Mouse (Mus musculus): Measurements from ENCODE around the gene Tbc1d10a. TPM values are rescaled to one million over a fixed set of nuclear protein-coding genes. Genes with fewer than 3 reads are reported as not detected.

Gene Tbc1d10a
- polyA plus RNA-seq, 1 experiment: 41.6 TPM

GRCm38 (mm10) chr11:4241180-4241579 lies 54.6 kb downstream of the Tbc1d10a start:
- TF ChIP-seq POLR2A (IDR thresholded peaks at IDR 0.05; ENCODE audit: borderline replicate concordance, extremely low read depth, insufficient read depth, insufficient read length, poor library complexity, severe bottlenecking) (no peak), CTCF (IDR thresholded peaks at IDR 0.05; ENCODE audit: borderline replicate concordance, extremely low read depth, insufficient read depth, insufficient read length) (no peak)

GRCm38 (mm10) chr11:4246126-4246525 lies 59.5 kb downstream of the Tbc1d10a start:
- no peak for TF ChIP-seq CTCF (IDR thresholded peaks at IDR 0.05; ENCODE audit: borderline replicate concordance, extremely low read depth, insufficient read depth, insufficient read length)
- TF ChIP-seq POLR2A (IDR thresholded peaks at IDR 0.05; ENCODE audit: borderline replicate concordance, extremely low read depth, insufficient read depth, insufficient read length, poor library complexity, severe bottlenecking): no peak
- no peak for DNase-seq (ENCODE audit: low read depth)

More at GRCm38 (mm10) chr11:4241180-4241579, 54.6 kb downstream of the Tbc1d10a start:
- no peak for DNase-seq (ENCODE audit: low read depth)

GRCm38 (mm10) chr11:4246623-4247022 lies 60.0 kb downstream of the Tbc1d10a start:
- no peak for DNase-seq (ENCODE audit: low read depth)
- TF ChIP-seq CTCF (IDR thresholded peaks at IDR 0.05; ENCODE audit: borderline replicate concordance, extremely low read depth, insufficient read depth, insufficient read length) (no peak), POLR2A (IDR thresholded peaks at IDR 0.05; ENCODE audit: borderline replicate concordance, extremely low read depth, insufficient read depth, insufficient read length, poor library complexity, severe bottlenecking) (no peak)

GRCm38 (mm10) chr11:4247201-4247959 lies 60.8 kb downstream of the Tbc1d10a start:
- no peak for DNase-seq (ENCODE audit: low read depth)

GRCm38 (mm10) chr11:4249151-4249550 lies 62.6 kb downstream of the Tbc1d10a start:
- DNase-seq (ENCODE audit: low read depth): no peak
- TF ChIP-seq CTCF (IDR thresholded peaks at IDR 0.05; ENCODE audit: borderline replicate concordance, extremely low read depth, insufficient read depth, insufficient read length): no peak
- TF ChIP-seq POLR2A (IDR thresholded peaks at IDR 0.05; ENCODE audit: borderline replicate concordance, extremely low read depth, insufficient read depth, insufficient read length, poor library complexity, severe bottlenecking): no peak

More at GRCm38 (mm10) chr11:4247201-4247959, 60.8 kb downstream of the Tbc1d10a start:
- TF ChIP-seq POLR2A (IDR thresholded peaks at IDR 0.05; ENCODE audit: borderline replicate concordance, extremely low read depth, insufficient read depth, insufficient read length, poor library complexity, severe bottlenecking) (no peak), CTCF (IDR thresholded peaks at IDR 0.05; ENCODE audit: borderline replicate concordance, extremely low read depth, insufficient read depth, insufficient read length) (no peak)

GRCm38 (mm10) chr11:4250290-4250689 lies 63.7 kb downstream of the Tbc1d10a start:
- no peak for TF ChIP-seq CTCF (IDR thresholded peaks at IDR 0.05; ENCODE audit: borderline replicate concordance, extremely low read depth, insufficient read depth, insufficient read length)
- no peak for TF ChIP-seq POLR2A (IDR thresholded peaks at IDR 0.05; ENCODE audit: borderline replicate concordance, extremely low read depth, insufficient read depth, insufficient read length, poor library complexity, severe bottlenecking)
- no peak for DNase-seq (ENCODE audit: low read depth)

GRCm38 (mm10) chr11:4251376-4251775 lies 64.8 kb downstream of the Tbc1d10a start:
- DNase-seq (ENCODE audit: low read depth): no peak
- TF ChIP-seq POLR2A (IDR thresholded peaks at IDR 0.05; ENCODE audit: borderline replicate concordance, extremely low read depth, insufficient read depth, insufficient read length, poor library complexity, severe bottlenecking) (no peak), CTCF (IDR thresholded peaks at IDR 0.05; ENCODE audit: borderline replicate concordance, extremely low read depth, insufficient read depth, insufficient read length) (no peak)

GRCm38 (mm10) chr11:4252886-4253285 lies 66.3 kb downstream of the Tbc1d10a start:
- DNase-seq (ENCODE audit: low read depth): no peak
- TF ChIP-seq POLR2A (IDR thresholded peaks at IDR 0.05; ENCODE audit: borderline replicate concordance, extremely low read depth, insufficient read depth, insufficient read length, poor library complexity, severe bottlenecking): no peak
- no peak for TF ChIP-seq CTCF (IDR thresholded peaks at IDR 0.05; ENCODE audit: borderline replicate concordance, extremely low read depth, insufficient read depth, insufficient read length)

- TF ChIP-seq POLR2A (IDR thresholded peaks at IDR 0.05; ENCODE audit: borderline replicate concordance, extremely low read depth, insufficient read depth, insufficient read length, poor library complexity, severe bottlenecking) (no peak), CTCF (IDR thresholded peaks at IDR 0.05; ENCODE audit: borderline replicate concordance, extremely low read depth, insufficient read depth, insufficient read length) (no peak)
- DNase-seq (ENCODE audit: low read depth): no peak
These were observed 70.4 kb downstream of the Tbc1d10a start, which contains the start of gene Lif for GRCm38 (mm10) chr11:4256846-4257607. Gene Lif (plus strand): TSS chr11:4257557.

GRCm38 (mm10) chr11:4257756-4258155 lies 71.2 kb downstream of the Tbc1d10a start:
- no peak for TF ChIP-seq CTCF (IDR thresholded peaks at IDR 0.05; ENCODE audit: borderline replicate concordance, extremely low read depth, insufficient read depth, insufficient read length)
- no peak for TF ChIP-seq POLR2A (IDR thresholded peaks at IDR 0.05; ENCODE audit: borderline replicate concordance, extremely low read depth, insufficient read depth, insufficient read length, poor library complexity, severe bottlenecking)
- DNase-seq (ENCODE audit: low read depth): no peak

- peak; percentile 84 for DNase-seq (ENCODE audit: low read depth)
- TF ChIP-seq CTCF (IDR thresholded peaks at IDR 0.05; ENCODE audit: borderline replicate concordance, extremely low read depth, insufficient read depth, insufficient read length) (peak; percentile 95), POLR2A (IDR thresholded peaks at IDR 0.05; ENCODE audit: borderline replicate concordance, extremely low read depth, insufficient read depth, insufficient read length, poor library complexity, severe bottlenecking) (no peak)
These were observed 72.1 kb downstream of the Tbc1d10a start for GRCm38 (mm10) chr11:4258657-4259082.

All from brain, embryonic 14.5 days (tissue).